Mouse (Mus musculus) embryonic fibroblast, embryonic 13.5 days (primary cell): ENCODE measurements at regions not wholly inside any gene's neighbourhood (a gene's known extent, or its start where the extent isn't known, plus 50 kb on each side); places are given as distances from the start of the nearest gene placed in this dataset.
"Not testable (repeated sequence)": the region's sequence is repeated elsewhere in the genome, so short reads cannot be mapped to it uniquely, and the experiment has no call there.

Source experiments
- H3K27ac ChIP-seq: 2 replicates; pipeline ENCODE4 v1.5.1; 2012; ENCODE audit warnings: low read length, control low read depth, inconsistent platforms; ENCODE audit not compliant: insufficient read depth
- H3K4me1 ChIP-seq: 2 replicates; pipeline ENCODE4 v1.6.1; 2011; ENCODE audit warnings: low read length; ENCODE audit not compliant: control insufficient read depth, insufficient read depth
- H3K4me3 ChIP-seq: 2 replicates; pipeline ENCODE4 v1.5.1; 2011; ENCODE audit warnings: mild to moderate bottlenecking, control low read depth, low read length; ENCODE audit not compliant: insufficient read depth
- CTCF ChIP-seq: IDR thresholded peaks from 2 replicates; pipeline ENCODE4 v1.5.1; 2011; ENCODE audit warnings: mild to moderate bottlenecking, control low read depth, low read length, moderate library complexity, borderline replicate concordance; ENCODE audit not compliant: insufficient read depth
- POLR2A ChIP-seq: IDR thresholded peaks from 2 replicates; pipeline ENCODE4 v1.6.1; 2011; ENCODE audit warnings: low read depth, mild to moderate bottlenecking, control low read depth, low read length, moderate library complexity

GRCm38 (mm10) chr19:19347017-19347416 is 236.0 kb upstream of the Rorb start:
- no peak overlapping the region for H3K4me3 ChIP-seq
- TF ChIP-seq CTCF, result no peak
- TF ChIP-seq POLR2A, result no peak
- no peak overlapping the region for H3K27ac ChIP-seq
- H3K4me1 ChIP-seq, result no peaks in the 10 kb centered on the region

GRCm38 (mm10) chr19:19344426-19344811 is 233.4 kb upstream of the Rorb start:
- H3K4me3 ChIP-seq, result no peak overlapping the region
- TF ChIP-seq POLR2A, result no peak
- no peak for TF ChIP-seq CTCF

GRCm38 (mm10) chr19:19343702-19344425 is 232.9 kb upstream of the Rorb start:
- no peak for TF ChIP-seq POLR2A
- no peak for TF ChIP-seq CTCF
- Histone ChIP-seq H3K4me3 (no peak overlapping the region), H3K4me1 (no peaks in the 10 kb centered on the region), H3K27ac (no peak overlapping the region)

More at GRCm38 (mm10) chr19:19344426-19344811, 233.4 kb upstream of the Rorb start:
- no peak overlapping the region for H3K27ac ChIP-seq
- H3K4me1 ChIP-seq, result no peaks in the 10 kb centered on the region

- H3K4me1 ChIP-seq, H3K4me3 ChIP-seq, H3K27ac ChIP-seq: not testable (repeated sequence)
Observed at GRCm38 (mm10) chr19:19307142-19307541, 196.1 kb upstream of the Rorb start.

- no peak overlapping the region for H3K4me3 ChIP-seq
- no peak for TF ChIP-seq POLR2A
- no peak for TF ChIP-seq CTCF
- H3K4me1 ChIP-seq, result no peaks in the 10 kb centered on the region
- H3K27ac ChIP-seq, result peak overlapping the region; percentile 40; the same call in 1 of the 2 replicates
Observed at GRCm38 (mm10) chr19:19306476-19307131, 195.6 kb upstream of the Rorb start.

GRCm38 (mm10) chr19:19285864-19286263 is 174.9 kb upstream of the Rorb start:
- not testable (repeated sequence) for H3K27ac ChIP-seq, H3K4me3 ChIP-seq, H3K4me1 ChIP-seq

GRCm38 (mm10) chr19:19246837-19247560 is 136.0 kb upstream of the Rorb start:
- Histone ChIP-seq H3K4me1 (peaks cover 5% of the 10 kb centered on the region; the same call in 1 of the 2 replicates), H3K27ac (peak overlapping the region; percentile 47), H3K4me3 (no peak overlapping the region)
- TF ChIP-seq POLR2A, result no peak
- TF ChIP-seq CTCF, result no peak

- TF ChIP-seq POLR2A (no peak), CTCF (no peak)
- Histone ChIP-seq H3K27ac (no peak overlapping the region), H3K4me3 (no peak overlapping the region), H3K4me1 (no peaks in the 10 kb centered on the region)
Observed at GRCm38 (mm10) chr19:19229305-19229994, 118.5 kb upstream of the Rorb start.

- Histone ChIP-seq H3K4me1 (no peaks in the 10 kb centered on the region), H3K27ac (no peak overlapping the region), H3K4me3 (no peak overlapping the region)
- no peak for TF ChIP-seq POLR2A
- no peak for TF ChIP-seq CTCF
Observed at GRCm38 (mm10) chr19:19220826-19221225, 109.8 kb upstream of the Rorb start.

GRCm38 (mm10) chr19:19219352-19219751 is 108.4 kb upstream of the Rorb start:
- H3K27ac ChIP-seq, result no peak overlapping the region
- H3K4me1 ChIP-seq, result no peaks in the 10 kb centered on the region
- no peak overlapping the region for H3K4me3 ChIP-seq
- TF ChIP-seq CTCF (no peak), POLR2A (no peak)
